Mouse (Mus musculus): ENCODE results near the gene Gdpd4. TPM values are rescaled to one million over a fixed set of nuclear protein-coding genes. Genes with fewer than 3 reads are reported as not detected.

The Gdpd4 gene
- total RNA-seq, 2 experiments from 2014 or later: not detected

DNA sequence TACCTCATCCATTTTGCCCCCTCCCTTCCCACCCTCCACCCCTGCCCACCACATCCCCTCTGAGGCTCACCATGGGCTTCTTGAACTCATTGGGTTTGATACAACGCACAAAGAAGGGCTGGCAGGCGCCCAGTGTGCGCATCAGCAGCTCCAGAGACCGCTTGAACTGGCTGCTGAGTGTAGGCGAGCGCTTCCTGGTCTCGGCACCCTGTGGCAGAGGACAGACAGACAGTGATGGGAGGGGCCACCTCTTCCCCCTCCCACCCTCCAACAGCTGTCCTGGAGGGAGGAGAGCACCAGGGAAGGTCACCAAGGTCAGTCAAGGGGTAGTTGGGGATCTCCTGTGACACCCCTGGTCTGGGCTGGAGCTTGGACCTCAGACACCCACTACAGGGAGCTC lies 165.6 kb downstream of the Gdpd4 start:
- no peak for DNase-seq

DNA sequence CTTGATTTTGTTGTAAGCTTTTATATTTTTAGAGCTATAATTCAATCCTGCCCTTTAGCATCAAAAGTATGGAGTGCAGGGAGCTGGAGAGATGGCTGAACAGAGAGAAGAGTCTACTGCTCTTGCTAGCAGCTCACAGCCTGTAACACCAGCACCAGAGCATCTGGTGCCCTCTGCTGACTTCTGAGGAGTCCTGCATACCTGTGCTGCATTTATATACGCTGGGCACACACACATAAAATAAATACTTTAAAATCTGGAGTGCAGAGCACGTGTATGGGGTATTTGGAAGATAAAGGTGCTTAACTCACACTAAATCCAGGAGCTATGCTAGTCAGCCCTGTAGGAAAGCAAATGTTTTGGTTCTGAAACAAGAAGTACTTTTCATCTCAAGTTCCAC lies 166.6 kb downstream of the Gdpd4 start:
- no peak for DNase-seq

DNA sequence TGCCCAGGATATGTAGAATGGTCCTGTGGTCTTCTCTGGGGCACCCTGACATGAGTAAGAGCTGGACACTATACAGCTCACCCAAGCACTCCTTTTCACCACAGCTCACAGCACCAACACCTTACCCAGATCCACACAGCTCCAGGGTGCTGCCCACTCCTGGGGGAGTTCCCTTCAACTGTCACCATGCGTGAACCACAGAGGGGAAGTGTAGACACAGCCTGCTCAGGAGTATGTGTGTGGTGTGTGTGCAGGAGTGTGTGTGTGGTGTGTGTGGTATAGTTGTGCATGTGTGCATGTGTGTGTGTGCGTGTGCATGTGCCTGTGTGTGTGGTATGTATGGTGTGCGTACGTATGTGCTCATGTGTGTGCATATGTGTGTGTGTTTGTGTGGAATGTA lies 176.1 kb downstream of the Gdpd4 start:
- DNase-seq: no peak

DNA sequence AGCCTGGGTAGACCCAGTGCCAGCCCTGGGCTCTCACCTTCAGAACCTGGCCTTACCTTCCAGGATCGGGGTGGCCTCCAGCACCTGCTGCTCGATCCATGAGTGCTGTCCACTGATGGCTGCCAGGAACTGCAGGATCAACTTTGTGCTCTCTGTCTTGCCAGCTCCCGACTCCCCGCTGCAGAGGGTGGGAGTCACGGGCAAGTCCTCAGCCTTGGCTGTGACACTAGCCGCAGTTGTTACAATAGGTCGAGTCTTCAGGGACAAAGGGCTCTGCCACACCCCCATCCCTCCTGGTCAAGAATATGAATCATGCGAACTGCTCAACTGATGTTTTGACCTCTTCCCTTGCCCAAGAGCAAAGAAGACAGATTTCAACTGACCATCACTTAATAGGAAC lies 177.8 kb downstream of the Gdpd4 start:
- DNase-seq: no peak

Other genes starting within 250 kb of the Gdpd4 start
- gene Clns1a, start 223.3 kb upstream of the Gdpd4 start, total RNA-seq (2021): 10 to 100 TPM; 93.2 to 97.5 TPM
- 10 to 100 TPM; 40.1 to 48.2 TPM for gene Aqp11, start 181.7 kb upstream of the Gdpd4 start, total RNA-seq (2021)
- gene Pak1, start 131.4 kb upstream of the Gdpd4 start, total RNA-seq (2021): 100 to 1,000 TPM; 219 to 237 TPM
- gene Myo7a, start 199.6 kb downstream of the Gdpd4 start, total RNA-seq (2021): 10 to 100 TPM; 10.1 to 10.2 TPM
- 1 to 10 TPM; 1.1 to 1.2 TPM for gene Omp, start 225.5 kb downstream of the Gdpd4 start, total RNA-seq (2021)

Measured in layer of hippocampus, postnatal 36 days (tissue).